Mouse (Mus musculus) kidney, postnatal 14 days (tissue): ENCODE data around the gene Nanos2.

ENCODE experiments used
- DNase-seq: peaks from one replicate; pipeline ENCODE4 v3.0.0; 2022; ENCODE audit warnings: mixed read lengths

Nanos2 gene

DNA sequence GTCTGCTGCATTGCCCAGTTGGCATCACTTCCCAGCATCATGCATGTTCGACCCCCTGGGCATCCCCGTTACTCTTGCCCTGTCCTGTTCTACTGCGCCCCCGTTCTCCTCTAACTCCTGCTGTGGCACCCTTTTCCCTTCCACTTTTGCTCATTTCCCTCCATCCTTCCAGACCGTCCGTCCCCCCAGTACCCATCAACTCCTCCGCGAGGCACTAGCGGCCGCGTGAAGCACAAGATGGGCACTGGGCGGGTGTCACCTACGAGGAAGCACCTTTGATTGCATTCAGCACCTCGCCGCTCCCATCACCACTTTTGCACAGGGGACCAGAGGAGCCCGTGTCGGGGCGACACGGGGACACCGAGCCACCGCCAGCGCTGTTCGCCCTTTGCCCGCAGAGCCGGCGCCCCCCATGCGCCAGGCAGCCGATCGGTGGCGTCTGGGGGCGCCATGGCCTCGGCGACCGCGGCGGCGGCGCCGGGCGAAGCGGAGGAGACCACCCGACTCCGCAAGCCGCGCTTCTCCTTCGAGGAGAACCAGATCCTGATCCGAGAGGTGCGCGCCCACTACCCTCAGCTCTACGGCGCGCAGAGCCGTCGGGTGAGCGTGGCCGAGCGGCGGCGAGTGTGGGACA lies 4.6 kb downstream of the Nanos2 start:
- DNase-seq, result no peak

DNA sequence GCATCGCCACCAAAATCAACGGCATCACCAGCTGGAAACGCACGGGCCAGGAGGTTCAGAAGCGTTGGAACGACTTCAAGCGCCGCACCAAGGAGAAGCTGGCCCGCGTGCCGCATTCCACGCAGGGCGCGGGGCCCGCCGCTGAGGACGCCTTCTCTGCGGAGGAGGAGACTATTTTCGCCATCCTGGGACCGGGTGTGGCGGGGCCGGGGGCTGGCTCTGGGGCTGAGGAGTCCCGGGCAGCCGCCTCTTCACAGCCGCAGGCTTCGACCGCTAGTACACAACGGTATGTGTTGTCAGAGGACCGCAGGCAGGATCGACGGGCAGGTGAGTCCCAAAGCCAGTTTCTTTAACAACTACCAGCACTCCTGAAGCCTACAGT lies 5.1 kb downstream of the Nanos2 start:
- DNase-seq, result no peak

GRCm38 (mm10) chr7:18993036-18993435 lies 5.8 kb downstream of the Nanos2 start:
- DNase-seq, result no peak

DNA sequence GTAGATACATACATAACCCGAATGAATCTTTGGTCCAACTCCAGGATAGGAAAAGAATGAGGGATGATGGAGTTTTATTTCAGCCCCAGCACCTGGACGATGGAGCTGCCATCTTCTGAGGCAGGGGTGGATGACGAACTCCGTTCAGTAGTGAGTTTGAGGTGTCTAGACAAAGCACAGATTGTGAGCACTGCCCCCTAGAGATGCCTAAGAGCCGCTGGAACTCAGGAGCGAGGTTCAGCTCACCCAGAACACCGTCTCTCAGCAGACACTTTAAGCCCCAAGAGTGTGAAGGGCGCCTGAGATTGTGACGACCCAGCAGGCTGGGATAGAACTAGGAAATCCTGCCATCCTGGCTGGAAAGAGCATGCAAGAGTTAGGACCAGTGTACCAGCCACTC lies 11.6 kb downstream of the Nanos2 start:
- no peak for DNase-seq

DNA sequence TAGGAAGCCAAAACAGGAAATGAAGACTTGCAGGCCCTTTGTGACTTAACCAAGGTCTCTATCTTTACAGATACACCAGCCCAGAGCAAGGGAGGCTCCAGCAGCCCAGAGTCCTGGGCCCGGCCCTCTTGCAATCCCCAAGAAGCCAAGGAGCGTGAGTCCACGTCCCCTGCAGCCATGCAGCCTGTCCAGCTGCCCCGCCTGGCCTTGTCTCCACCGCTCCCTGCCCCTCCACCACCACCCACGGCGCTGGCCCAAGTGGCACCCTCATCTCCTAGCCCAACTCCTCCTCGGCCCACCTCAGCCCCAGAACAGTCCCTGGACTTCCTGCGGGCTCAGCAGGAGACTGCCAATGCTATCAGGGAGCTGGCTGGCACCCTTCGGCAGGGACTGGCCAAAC lies 13.2 kb downstream of the Nanos2 start:
- no peak for DNase-seq

- peak; percentile 87 for DNase-seq
These were observed 14.0 kb downstream of the Nanos2 start for GRCm38 (mm10) chr7:19001066-19001806.

GRCm38 (mm10) chr7:19001807-19002085 lies 14.5 kb downstream of the Nanos2 start:
- no peak for DNase-seq

DNA sequence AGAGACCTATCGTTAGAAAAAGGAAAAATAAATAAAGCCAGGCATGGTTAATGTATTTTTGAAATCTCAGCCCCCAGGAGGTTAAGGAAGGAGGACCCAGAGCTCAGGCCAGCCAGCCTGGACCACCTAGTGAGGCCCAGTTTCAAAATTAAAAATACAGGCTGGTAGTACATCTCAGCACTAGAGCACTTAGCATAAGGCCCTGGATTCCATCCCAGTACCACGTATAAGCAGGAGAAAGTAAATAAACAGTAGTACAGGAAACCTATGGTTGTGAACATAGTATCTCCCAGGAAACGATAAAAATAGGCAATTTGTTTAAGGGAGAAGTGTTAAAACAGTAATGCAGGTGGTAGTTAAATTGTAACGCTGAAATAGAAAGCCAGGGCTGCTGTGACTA lies 14.9 kb downstream of the Nanos2 start:
- no peak for DNase-seq

GRCm38 (mm10) chr7:19002848-19003498 lies 15.8 kb downstream of the Nanos2 start:
- peak; percentile 89 for DNase-seq

- peak; percentile 95 for DNase-seq
These were observed 16.9 kb downstream of the Nanos2 start, which contains the start of gene Irf2bp1 for GRCm38 (mm10) chr7:19003902-19004630. Gene Irf2bp1 (plus strand): TSS chr7:19004044.

DNA sequence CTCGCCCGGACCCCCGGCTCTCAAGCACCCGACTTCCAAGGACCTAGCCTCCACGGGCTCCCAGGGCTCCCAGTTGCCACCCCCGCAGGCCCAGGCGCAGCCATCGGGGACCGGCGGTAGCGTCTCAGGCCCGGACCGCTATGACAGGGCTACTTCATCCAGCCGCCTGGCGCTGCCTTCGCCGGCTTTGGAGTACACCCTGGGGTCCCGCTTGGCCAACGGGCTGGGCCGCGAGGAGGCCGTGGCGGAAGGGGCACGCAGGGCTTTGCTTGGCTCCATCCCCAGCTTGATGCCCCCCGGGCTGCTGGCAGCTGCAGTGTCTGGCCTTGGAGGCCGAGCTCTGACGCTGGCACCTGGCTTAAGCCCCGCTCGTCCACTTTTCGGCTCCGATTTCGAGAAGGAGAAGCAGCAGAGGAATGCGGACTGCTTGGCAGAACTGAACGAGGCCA lies 17.5 kb downstream of the Nanos2 start:
- no peak for DNase-seq

- DNase-seq, result no peak
These were observed 18.4 kb downstream of the Nanos2 start for GRCm38 (mm10) chr7:19005417-19006121.

- DNase-seq, result peak; percentile 90
These were observed 19.3 kb downstream of the Nanos2 start for GRCm38 (mm10) chr7:19006476-19006875.

GRCm38 (mm10) chr7:19007026-19007977 lies 20.1 kb downstream of the Nanos2 start:
- no peak for DNase-seq

- DNase-seq, result no peak
These were observed 23.4 kb downstream of the Nanos2 start for GRCm38 (mm10) chr7:19010581-19010980.

GRCm38 (mm10) chr7:19012025-19012621 lies 24.9 kb downstream of the Nanos2 start:
- DNase-seq, result peak; percentile 62

GRCm38 (mm10) chr7:19012882-19013281 lies 25.7 kb downstream of the Nanos2 start:
- DNase-seq, result no peak

- no peak for DNase-seq
These were observed 27.3 kb downstream of the Nanos2 start for GRCm38 (mm10) chr7:19014452-19014851.

- no peak for DNase-seq
These were observed 28.8 kb downstream of the Nanos2 start for GRCm38 (mm10) chr7:19016042-19016441.

GRCm38 (mm10) chr7:19017909-19018308 lies 30.7 kb downstream of the Nanos2 start:
- no peak for DNase-seq

DNA sequence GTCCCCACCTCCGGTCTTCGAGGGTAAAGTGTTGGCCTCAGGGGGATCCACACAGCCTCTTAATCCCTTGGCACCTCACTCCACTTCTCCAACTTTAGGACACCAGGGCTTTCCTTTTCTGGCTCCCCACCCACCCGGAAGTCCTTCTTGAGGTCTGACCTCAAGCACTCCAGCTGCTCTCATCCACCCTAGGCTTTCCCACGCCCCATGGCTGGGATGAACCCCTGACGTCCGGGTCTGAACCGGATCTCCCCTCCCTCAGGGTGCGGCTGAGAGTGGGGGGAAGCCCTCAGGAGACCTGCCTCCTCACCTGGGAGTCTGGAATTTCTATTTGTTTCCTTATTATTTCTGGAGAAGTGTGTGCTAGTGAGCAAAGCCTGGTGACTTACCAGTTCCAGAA lies 33.8 kb downstream of the Nanos2 start:
- no peak for DNase-seq
